Mouse (Mus musculus) neural tube, embryonic 13.5 days (tissue): ENCODE measurements at regions not wholly inside any gene's neighbourhood (a gene's known extent, or its start where the extent isn't known, plus 50 kb on each side); places are given as distances from the start of the nearest gene placed in this dataset.

Source experiments
- ATAC-seq: fragments of 200-750 bp; cut with Nextera tagmentation; 2 replicates; pipeline ENCODE4 v1.8.0; 2017; ENCODE audit warnings: low read depth, mild to moderate bottlenecking, moderate TSS enrichment, moderate library complexity
- H3K27ac ChIP-seq: fragments of 300-500 bp; sonication (generic); replicated peaks from 2 replicates; pipeline ENCODE4 v1.5.1; 2015; ENCODE audit warnings: moderate library complexity, mild to moderate bottlenecking, inconsistent platforms
- H3K27me3 ChIP-seq: fragments of 300-500 bp; sonication (generic); 2 replicates; pipeline ENCODE4 v1.6.1; 2015; ENCODE audit warnings: mild to moderate bottlenecking, inconsistent platforms
- H3K36me3 ChIP-seq: fragments of 300-500 bp; sonication (generic); 2 replicates; pipeline ENCODE4 v1.6.1; 2015; ENCODE audit warnings: mild to moderate bottlenecking, inconsistent platforms
- H3K4me1 ChIP-seq: fragments of 300-500 bp; sonication (generic); replicated peaks from 2 replicates; pipeline ENCODE4 v1.6.1; 2015; ENCODE audit warnings: inconsistent platforms
- H3K4me2 ChIP-seq: fragments of 300-500 bp; sonication (generic); 2 replicates; pipeline ENCODE4 v1.6.1; 2015; ENCODE audit warnings: inconsistent platforms, mild to moderate bottlenecking, moderate library complexity
- H3K4me3 ChIP-seq: fragments of 300-500 bp; sonication (generic); 2 replicates; pipeline ENCODE4 v1.5.1; 2015; ENCODE audit warnings: mild to moderate bottlenecking, inconsistent platforms
- H3K9ac ChIP-seq: fragments of 300-500 bp; sonication (generic); 2 replicates; pipeline ENCODE4 v1.6.1; 2015; ENCODE audit warnings: moderate library complexity, mild to moderate bottlenecking, inconsistent platforms
- H3K9me3 ChIP-seq: fragments of 300-500 bp; sonication (generic); 2 replicates; pipeline ENCODE4 v1.6.1; 2016; ENCODE audit warnings: inconsistent platforms
- WGBS: fragments of 180-500 bp; shearing (Covaris S2); methylation state at CpG from one replicate; pipeline ENCODE4 v1.1.7; 2015; 5-methylcytosine and 5-hydroxymethylcytosine counted together

DNA sequence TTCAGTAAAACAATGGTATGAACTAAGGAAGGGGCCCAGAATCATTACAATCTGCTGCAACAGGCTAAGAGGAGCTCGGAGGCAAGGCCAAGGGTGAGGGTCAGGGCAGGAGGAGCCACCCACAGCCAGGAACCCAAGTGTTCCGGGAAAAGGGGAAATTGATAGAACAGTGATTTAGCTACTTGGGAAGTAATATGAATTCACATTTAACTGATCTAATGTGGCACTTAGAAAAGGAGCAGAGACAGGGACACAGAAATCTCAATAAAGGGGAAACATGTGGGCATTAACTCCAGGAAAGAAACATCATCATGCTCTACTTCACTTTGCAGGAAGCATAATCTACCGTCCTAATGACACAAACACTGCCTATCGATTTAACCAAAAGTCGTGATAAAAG is 120.1 kb upstream of the Hs6st1 start:
- Histone ChIP-seq H3K4me3 (no peak overlapping the region), H3K36me3 (no peaks in the 10 kb centered on the region), H3K27ac (no peak overlapping the region), H3K9me3 (no peaks in the 10 kb centered on the region), H3K9ac (no peak overlapping the region), H3K4me1 (peaks cover 16% of the 10 kb centered on the region), H3K27me3 (no peaks in the 10 kb centered on the region), H3K4me2 (no peak overlapping the region)
- 86% methylated on average over 5 of the region's 5 CpGs for WGBS
- no peak for ATAC-seq

DNA sequence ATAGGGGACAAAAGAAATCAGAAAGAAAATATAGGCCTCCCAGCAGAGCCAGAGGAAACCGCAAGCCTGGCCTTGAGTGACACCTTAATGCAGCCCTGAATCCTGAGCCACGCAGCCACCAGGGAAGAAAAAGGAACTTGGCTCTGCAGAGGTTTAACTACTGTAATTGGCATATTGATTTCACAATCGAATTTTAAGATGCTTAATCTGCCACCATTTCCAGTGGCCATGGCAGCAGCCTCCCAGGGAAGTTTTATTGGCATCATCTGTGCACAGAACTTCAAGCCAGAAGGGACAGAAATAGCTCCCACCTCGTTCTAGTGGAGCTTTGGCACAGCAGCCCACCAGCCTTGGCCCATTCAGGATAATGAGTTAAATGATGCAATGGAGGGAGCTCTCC is 117.1 kb upstream of the Hs6st1 start:
- Histone ChIP-seq H3K4me1 (no peaks in the 10 kb centered on the region), H3K36me3 (no peaks in the 10 kb centered on the region), H3K4me3 (no peak overlapping the region), H3K4me2 (no peak overlapping the region), H3K27me3 (no peaks in the 10 kb centered on the region), H3K9ac (no peak overlapping the region), H3K9me3 (no peaks in the 10 kb centered on the region), H3K27ac (no peak overlapping the region)
- no peak for ATAC-seq
- 67% methylated on average over 4 of the region's 4 CpGs for WGBS

DNA sequence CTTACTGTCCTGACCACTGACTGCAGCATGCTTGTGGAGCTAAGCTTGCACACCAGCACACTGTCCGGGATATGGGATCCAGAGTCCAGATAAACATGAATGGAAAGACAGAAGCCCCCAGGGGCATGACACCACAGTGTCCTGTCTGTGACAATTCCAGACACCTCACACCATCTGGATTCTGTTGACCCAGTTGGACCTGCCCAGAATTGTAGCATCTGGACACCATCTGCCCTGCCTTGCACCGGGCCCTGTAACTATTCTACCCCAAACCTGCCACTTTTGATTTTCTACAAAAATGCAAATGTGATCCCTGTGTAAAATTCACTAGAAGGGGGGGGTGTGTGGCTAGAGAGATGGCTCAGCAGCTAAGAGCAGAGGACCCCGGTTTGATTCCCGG is 114.5 kb upstream of the Hs6st1 start:
- WGBS, result 89% methylated on average over 4 of the region's 4 CpGs
- H3K9me3 ChIP-seq, result no peaks in the 10 kb centered on the region
- H3K9ac ChIP-seq, result no peak overlapping the region
- H3K27ac ChIP-seq, result no peak overlapping the region
- H3K27me3 ChIP-seq, result no peaks in the 10 kb centered on the region
- ATAC-seq, result no peak
- no peak overlapping the region for H3K4me2 ChIP-seq
- H3K36me3 ChIP-seq, result no peaks in the 10 kb centered on the region
- no peak overlapping the region for H3K4me3 ChIP-seq
- peaks cover 8% of the 10 kb centered on the region for H3K4me1 ChIP-seq

DNA sequence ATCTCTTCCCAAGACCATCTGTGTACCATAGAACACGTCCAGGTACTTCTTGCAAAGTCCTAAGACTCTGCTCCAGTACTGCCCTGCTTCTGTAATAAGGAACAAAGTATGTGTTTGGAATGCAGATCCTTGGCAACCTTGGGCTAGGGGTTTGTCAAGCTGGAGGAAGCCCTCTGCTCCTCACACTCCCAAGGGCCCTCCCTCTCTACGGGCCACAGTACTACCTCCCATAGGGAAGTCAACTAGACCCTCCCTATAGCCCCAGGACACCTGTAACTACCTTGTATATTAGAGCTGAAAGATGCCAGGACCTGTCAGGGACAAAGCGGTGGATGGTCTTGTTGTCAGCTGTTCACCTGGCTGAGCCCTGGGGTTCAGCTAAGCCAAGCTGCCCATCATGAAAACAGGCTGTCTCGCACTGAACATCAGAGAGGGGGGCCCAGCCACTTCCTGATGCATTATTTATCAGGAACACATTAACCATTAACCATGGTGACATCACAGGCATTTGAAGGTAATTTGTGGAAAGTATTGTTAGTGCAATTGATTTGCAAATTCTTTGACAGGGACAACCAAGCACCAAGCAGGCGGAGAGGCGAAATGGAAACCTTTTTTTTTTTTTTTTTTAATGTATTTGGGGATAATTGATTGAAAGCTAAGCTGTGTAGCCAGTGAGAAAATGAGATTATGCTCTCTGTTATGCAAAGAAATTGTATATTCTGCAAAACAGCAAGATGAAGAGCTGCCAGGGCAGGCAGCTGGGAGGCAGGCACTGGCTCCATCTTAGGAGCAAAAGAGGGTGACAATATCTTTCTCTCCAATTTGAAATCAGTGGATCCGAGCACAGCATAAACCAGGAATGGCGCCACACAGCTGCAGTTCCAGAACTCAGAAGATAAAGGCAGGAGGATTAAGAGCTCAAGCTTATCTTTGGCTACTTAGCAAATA is 110.5 kb upstream of the Hs6st1 start:
- Histone ChIP-seq H3K4me1 (peaks cover 8% of the 10 kb centered on the region), H3K27me3 (no peaks in the 10 kb centered on the region), H3K9ac (no peak overlapping the region), H3K4me2 (no peak overlapping the region), H3K36me3 (no peaks in the 10 kb centered on the region), H3K9me3 (no peaks in the 10 kb centered on the region), H3K4me3 (no peak overlapping the region), H3K27ac (no peak overlapping the region)
- 51% methylated on average over 8 of the region's 8 CpGs for WGBS
- no peak for ATAC-seq

DNA sequence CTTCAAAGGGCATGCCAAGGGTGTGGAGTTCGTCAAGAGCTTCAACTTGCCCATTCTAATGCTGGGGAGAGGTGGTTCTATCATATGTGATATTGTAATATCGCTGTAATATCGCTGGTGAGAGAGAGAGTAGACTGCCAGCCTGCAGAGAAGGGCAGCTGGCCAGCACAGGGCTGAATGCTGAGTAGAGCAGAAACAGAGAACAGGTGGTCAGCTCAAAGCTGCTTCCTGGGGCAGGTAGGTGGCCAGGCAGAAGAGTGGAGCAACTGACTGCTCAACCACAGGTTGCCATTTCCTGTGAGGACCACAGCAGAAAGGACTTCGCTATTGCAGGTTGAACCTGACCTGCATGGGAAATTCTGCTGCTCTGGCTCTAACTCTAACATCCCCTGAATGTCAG is 108.5 kb upstream of the Hs6st1 start:
- H3K36me3 ChIP-seq, result no peaks in the 10 kb centered on the region
- peaks cover 8% of the 10 kb centered on the region for H3K4me1 ChIP-seq
- H3K4me2 ChIP-seq, result no peak overlapping the region
- no peak overlapping the region for H3K27ac ChIP-seq
- no peak overlapping the region for H3K9ac ChIP-seq
- peaks cover under 1% of the 10 kb centered on the region; the same call in 1 of the 2 replicates for H3K9me3 ChIP-seq
- no peaks in the 10 kb centered on the region for H3K27me3 ChIP-seq
- no peak for ATAC-seq
- H3K4me3 ChIP-seq, result no peak overlapping the region
- WGBS, result 95% methylated on average over 4 of the region's 4 CpGs

DNA sequence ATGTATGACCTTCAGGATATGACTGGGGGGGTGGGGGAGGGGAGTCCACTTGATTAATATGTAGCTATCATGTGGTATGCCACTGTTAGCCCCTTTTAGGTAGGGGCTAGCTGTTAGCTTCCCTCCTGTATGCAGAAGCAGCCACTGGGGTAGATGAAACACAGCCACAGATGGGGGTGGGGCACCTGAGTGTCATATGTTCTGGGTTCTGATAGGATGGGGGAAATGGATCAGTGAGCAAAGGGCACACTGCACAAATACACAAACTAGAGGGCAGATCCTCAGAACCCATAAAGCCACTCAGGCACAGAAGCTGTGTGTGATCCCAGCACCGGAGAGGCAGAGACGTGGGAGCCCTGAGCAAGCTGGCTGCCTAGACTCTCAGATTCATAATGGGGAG is 107.4 kb upstream of the Hs6st1 start:
- Histone ChIP-seq H3K27me3 (no peaks in the 10 kb centered on the region), H3K4me2 (no peak overlapping the region), H3K9me3 (peaks cover 8% of the 10 kb centered on the region; the same call in 1 of the 2 replicates), H3K4me3 (no peak overlapping the region), H3K9ac (no peak overlapping the region), H3K27ac (no peak overlapping the region), H3K4me1 (peaks cover 8% of the 10 kb centered on the region), H3K36me3 (no peaks in the 10 kb centered on the region)
- 72% methylated on average over 2 of the region's 2 CpGs for WGBS
- no peak for ATAC-seq

DNA sequence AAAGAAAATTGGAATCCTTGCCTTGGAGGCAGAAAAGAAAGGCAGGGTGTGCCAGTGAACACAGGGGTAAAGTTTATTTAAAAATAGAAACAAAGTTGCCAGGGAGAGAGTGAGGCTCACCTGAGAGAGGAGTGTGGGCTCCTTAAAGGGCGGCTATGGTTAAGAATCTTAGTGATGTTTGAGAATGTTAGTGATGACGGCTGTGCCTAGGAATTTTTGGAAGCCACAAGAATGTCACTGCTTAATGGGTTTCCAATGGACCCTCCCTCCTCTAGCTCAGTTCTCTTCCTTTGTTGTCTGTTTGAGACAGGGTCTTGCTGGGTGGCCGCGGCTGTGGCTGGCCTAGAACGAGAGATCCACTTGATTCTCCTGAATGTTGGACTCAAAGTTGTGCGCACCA is 106.3 kb upstream of the Hs6st1 start:
- no peak overlapping the region for H3K4me2 ChIP-seq
- no peak for ATAC-seq
- WGBS, result 87% methylated on average over 6 of the region's 6 CpGs
- H3K27ac ChIP-seq, result no peak overlapping the region
- H3K9me3 ChIP-seq, result peaks cover 8% of the 10 kb centered on the region; the same call in 1 of the 2 replicates
- no peak overlapping the region for H3K9ac ChIP-seq
- no peaks in the 10 kb centered on the region for H3K36me3 ChIP-seq
- H3K4me1 ChIP-seq, result peaks cover 8% of the 10 kb centered on the region
- H3K27me3 ChIP-seq, result no peaks in the 10 kb centered on the region
- no peak overlapping the region for H3K4me3 ChIP-seq

DNA sequence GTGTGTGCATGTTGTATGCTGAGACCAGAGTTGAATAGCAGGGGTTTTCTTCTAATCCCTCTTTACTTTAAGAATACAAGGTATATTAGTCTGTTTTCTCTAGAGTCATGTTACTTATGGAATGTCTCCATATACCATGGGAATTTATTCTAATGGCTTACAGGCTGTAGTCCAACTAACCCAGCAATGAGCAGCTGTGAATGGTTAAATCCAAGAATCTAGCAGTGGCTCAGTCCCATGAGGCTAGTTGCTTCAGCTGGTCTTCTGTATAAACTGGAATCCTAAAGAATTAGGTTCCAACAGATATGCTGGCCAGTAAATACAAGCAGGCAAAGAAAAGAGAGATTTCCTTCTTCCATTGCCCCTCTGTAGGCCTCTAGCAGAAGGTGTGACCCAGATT is 99.7 kb upstream of the Hs6st1 start:
- Histone ChIP-seq H3K4me2 (no peak overlapping the region), H3K4me1 (no peaks in the 10 kb centered on the region), H3K27ac (no peak overlapping the region), H3K36me3 (no peaks in the 10 kb centered on the region), H3K27me3 (no peaks in the 10 kb centered on the region), H3K4me3 (no peak overlapping the region), H3K9me3 (peaks cover 8% of the 10 kb centered on the region; the same call in 1 of the 2 replicates), H3K9ac (no peak overlapping the region)
- ATAC-seq, result no peak

DNA sequence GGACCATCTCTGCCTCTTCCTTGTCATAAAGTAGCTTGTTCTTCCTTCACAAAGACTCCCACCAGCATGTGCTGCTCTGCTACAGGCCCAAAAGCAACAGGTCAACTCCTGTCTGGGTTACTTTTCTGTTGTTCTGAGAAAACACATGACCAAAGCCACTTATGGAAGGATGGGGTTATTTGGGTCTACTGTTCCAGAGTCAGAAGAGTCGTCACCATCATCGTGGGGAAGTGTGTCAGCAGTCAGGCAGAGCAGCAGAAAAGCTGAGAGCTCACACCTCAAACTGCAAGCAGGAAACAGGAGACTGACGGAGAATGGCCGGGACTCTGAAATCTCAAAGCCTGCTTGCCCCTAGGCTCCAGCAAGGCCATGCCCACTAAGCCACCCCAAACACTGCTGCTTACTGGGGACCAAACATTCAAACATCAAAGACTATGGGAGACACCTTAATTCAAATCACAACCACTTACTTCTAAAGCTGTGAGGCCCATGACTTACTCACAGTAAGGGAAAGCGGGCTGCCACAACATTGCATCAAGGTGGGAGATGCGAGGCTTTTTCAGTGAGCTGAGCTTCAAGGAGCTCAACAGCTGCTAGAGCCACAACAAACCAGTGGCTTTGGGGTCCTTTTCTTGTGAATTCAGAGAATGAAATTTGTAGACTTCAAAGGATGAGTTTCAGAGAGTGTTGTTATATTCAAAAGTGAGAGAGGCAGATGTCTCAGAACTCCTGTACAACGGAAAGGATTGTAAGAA is 96.6 kb upstream of the Hs6st1 start:
- Histone ChIP-seq H3K9ac (no peak overlapping the region), H3K27ac (no peak overlapping the region), H3K9me3 (no peaks in the 10 kb centered on the region), H3K36me3 (no peaks in the 10 kb centered on the region), H3K27me3 (no peaks in the 10 kb centered on the region), H3K4me2 (no peak overlapping the region), H3K4me3 (no peak overlapping the region), H3K4me1 (no peaks in the 10 kb centered on the region)
- WGBS, result 65% methylated on average over 7 of the region's 7 CpGs
- no peak for ATAC-seq

DNA sequence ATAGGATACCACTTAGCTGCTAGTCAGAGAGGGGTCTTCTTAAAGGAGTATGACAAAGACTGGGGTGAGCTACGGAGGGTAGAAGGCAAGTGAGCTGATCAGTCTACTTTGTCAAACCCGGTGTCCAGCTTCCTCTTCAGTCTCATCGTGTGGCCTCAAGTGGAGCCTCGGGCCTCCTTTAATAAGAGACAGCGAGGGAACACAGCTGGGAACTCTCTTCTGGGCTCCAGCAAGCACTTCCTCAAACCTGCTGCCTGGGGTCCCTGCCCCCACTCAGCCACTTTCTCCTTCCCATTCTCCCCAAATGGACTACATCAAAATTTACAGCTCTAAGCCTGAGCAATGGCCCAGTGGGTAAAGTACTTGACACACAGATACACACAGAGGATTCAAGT is 96.0 kb upstream of the Hs6st1 start:
- H3K4me2 ChIP-seq, result no peak overlapping the region
- H3K9me3 ChIP-seq, result no peaks in the 10 kb centered on the region
- no peak for ATAC-seq
- no peak overlapping the region for H3K9ac ChIP-seq
- no peaks in the 10 kb centered on the region for H3K27me3 ChIP-seq
- no peaks in the 10 kb centered on the region for H3K4me1 ChIP-seq
- H3K4me3 ChIP-seq, result no peak overlapping the region
- H3K36me3 ChIP-seq, result no peaks in the 10 kb centered on the region
- 56% methylated on average over 5 of the region's 5 CpGs for WGBS
- no peak overlapping the region for H3K27ac ChIP-seq

DNA sequence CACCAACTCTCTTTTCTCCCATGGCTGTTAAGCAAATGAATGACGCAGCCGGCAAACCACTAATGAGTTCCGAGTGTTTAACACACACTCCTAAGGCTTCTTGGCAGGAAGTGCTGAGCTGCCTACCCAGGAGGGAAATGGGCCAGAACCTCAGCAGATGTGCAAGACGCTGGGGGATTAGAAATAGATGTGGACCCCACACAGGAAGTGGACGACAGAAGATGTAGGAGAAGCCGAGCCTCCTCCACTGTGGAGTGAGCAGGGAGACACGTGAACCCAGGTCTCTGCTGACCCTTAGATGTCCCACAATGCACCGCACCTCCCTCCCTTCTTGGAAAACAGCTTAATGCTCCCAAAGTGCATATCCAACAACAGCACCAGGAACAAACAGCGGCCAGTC is 94.8 kb upstream of the Hs6st1 start:
- 64% methylated on average over 9 of the region's 9 CpGs for WGBS
- no peak overlapping the region for H3K27ac ChIP-seq
- no peak for ATAC-seq

DNA sequence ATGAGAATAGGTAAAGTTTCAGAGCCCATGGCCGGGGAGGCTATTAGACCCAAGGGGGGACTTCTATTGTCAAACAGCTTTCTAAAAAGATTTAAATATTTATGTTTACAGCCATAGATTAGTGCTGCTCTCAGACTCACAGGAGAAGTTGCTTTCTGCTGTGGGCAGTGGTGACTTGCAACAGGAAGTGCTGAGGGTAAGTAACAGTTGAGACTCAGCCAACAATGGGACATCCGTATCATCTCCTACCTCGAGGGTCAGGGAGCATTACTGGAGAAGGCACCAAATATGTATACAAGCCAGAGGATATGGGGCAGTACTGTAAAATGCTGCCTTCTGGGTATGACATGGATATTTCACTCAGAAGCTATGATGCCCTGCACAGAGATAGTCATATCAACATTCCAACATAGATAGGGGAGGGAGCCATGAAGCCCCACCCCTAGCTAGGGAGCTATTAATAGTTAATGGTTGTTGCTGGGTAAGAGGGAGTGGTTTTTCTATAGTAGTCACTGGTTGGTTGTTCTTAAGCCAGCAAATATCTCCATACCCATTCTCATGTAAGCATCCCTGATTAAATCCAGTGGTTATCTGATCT is 92.5 kb upstream of the Hs6st1 start:
- Histone ChIP-seq H3K4me2 (no peak overlapping the region), H3K27ac (no peak overlapping the region), H3K4me3 (no peak overlapping the region), H3K9me3 (no peaks in the 10 kb centered on the region), H3K9ac (no peak overlapping the region), H3K4me1 (no peaks in the 10 kb centered on the region), H3K36me3 (no peaks in the 10 kb centered on the region), H3K27me3 (no peaks in the 10 kb centered on the region)
- 79% methylated on average over 3 of the region's 3 CpGs for WGBS
- ATAC-seq, result no peak

More for the DNA sequence above, 94.8 kb upstream of the Hs6st1 start:
- Histone ChIP-seq H3K4me1 (no peaks in the 10 kb centered on the region), H3K36me3 (no peaks in the 10 kb centered on the region), H3K9me3 (no peaks in the 10 kb centered on the region), H3K9ac (no peak overlapping the region), H3K27me3 (no peaks in the 10 kb centered on the region), H3K4me3 (no peak overlapping the region), H3K4me2 (no peak overlapping the region)
